Mouse (Mus musculus) cerebellum, adult (tissue): ENCODE measurements around the gene Arfgap3.

Source experiments
- ATAC-seq: cut with Nextera tagmentation; 2 replicates; pipeline ENCODE4 v1.9.2; 2017; ENCODE audit warnings: mild to moderate bottlenecking, moderate library complexity, mixed read lengths; ENCODE audit not compliant: insufficient number of reproducible peaks, low FRiP score, low TSS enrichment

Gene Arfgap3

GRCm38 (mm10) chr15:83256491-83256890 is 93.6 kb downstream of the Arfgap3 start:
- no peak for ATAC-seq

- ATAC-seq, result no peak
Measured at GRCm38 (mm10) chr15:83255944-83256343, 94.1 kb downstream of the Arfgap3 start.

- ATAC-seq, result no peak
Measured at GRCm38 (mm10) chr15:83255191-83255782, 94.8 kb downstream of the Arfgap3 start.

GRCm38 (mm10) chr15:83254372-83255070 is 95.5 kb downstream of the Arfgap3 start:
- no peak for ATAC-seq

GRCm38 (mm10) chr15:83252060-83252459 is 98.0 kb downstream of the Arfgap3 start:
- no peak for ATAC-seq

GRCm38 (mm10) chr15:83251176-83252004 is 98.7 kb downstream of the Arfgap3 start, which contains the start of gene A4galt:
A4galt (minus strand) TSS chr15:83251774.
- ATAC-seq, result no peak

- ATAC-seq, result no peak
Measured at GRCm38 (mm10) chr15:83250651-83251175, 99.3 kb downstream of the Arfgap3 start.
